Mouse (Mus musculus) spleen, embryonic (tissue): ENCODE data around the gene Gm7029.
"Not testable (repeated sequence)": the region's sequence is repeated elsewhere in the genome, so short reads cannot be mapped to it uniquely, and the experiment has no call there.

ENCODE experiments used
- CTCF ChIA-PET: fragments of 350-600 bp; sonication (Branson Sonifier 250); formaldehyde crosslinking; loops from one replicate; lab custom pipeline; 2022; lab: Charles Lee

The Gm7029 gene

GRCm38 (mm10) chr17:33873537-33873936 is at the start of gene Gm7029:
Gene Gm7029, plus strand, starts transcription at chr17:33873837.
- CTCF ChIA-PET = not testable (repeated sequence)

GRCm38 (mm10) chr17:33824084-33824996 is 49.3 kb upstream of the Gm7029 start, which contains the start of the genes Rps28 and Ndufa7:
Gene Rps28, minus strand, starts transcription at chr17:33824562.
Gene Ndufa7, plus strand, starts transcription at chr17:33824572.
- CTCF ChIA-PET = interaction anchor here (0.7 kb wide), 1 partner anchor 22 kb away, joined by 8 read pairs; no protein-coding TSS in a partner anchor

GRCm38 (mm10) chr17:33824997-33825330 is 48.7 kb upstream of the Gm7029 start:
- CTCF ChIA-PET = interaction anchor here (0.7 kb wide), 1 partner anchor 23 kb away, joined by 8 read pairs; no protein-coding TSS in a partner anchor

- CTCF ChIA-PET = interaction anchor here (0.7 kb wide), 1 partner anchor 23 kb away, joined by 8 read pairs; no protein-coding TSS in a partner anchor
Measured at GRCm38 (mm10) chr17:33825462-33825861, 48.2 kb upstream of the Gm7029 start.

- CTCF ChIA-PET = no interaction called here
Measured at GRCm38 (mm10) chr17:33826850-33827249, 46.8 kb upstream of the Gm7029 start.

GRCm38 (mm10) chr17:33828892-33829291 is 44.7 kb upstream of the Gm7029 start:
- CTCF ChIA-PET = interaction anchor here (0.6 kb wide), 1 partner anchor 37 kb away, joined by 3 read pairs; no protein-coding TSS in a partner anchor

- CTCF ChIA-PET = no interaction called here
Measured at GRCm38 (mm10) chr17:33829561-33829960, 44.1 kb upstream of the Gm7029 start.

GRCm38 (mm10) chr17:33842966-33843795 is 30.5 kb upstream of the Gm7029 start, which contains the start of gene Cd320:
Gene Cd320, plus strand, starts transcription at chr17:33843091.
- CTCF ChIA-PET = no interaction called here

GRCm38 (mm10) chr17:33844196-33844595 is 29.4 kb upstream of the Gm7029 start:
- CTCF ChIA-PET = no interaction called here

- CTCF ChIA-PET = no interaction called here
Measured at GRCm38 (mm10) chr17:33848139-33848538, 25.5 kb upstream of the Gm7029 start.

- CTCF ChIA-PET = interaction anchor here (0.6 kb wide), 1 partner anchor 15 kb away, joined by 6 read pairs; no protein-coding TSS in a partner anchor
Measured at GRCm38 (mm10) chr17:33851331-33851730, 22.3 kb upstream of the Gm7029 start.

- CTCF ChIA-PET = no interaction called here
Measured at GRCm38 (mm10) chr17:33857816-33858215, 15.8 kb upstream of the Gm7029 start.

GRCm38 (mm10) chr17:33865330-33866030 is 8.2 kb upstream of the Gm7029 start:
- CTCF ChIA-PET = interaction anchor here (0.5 to 0.6 kb wide), 3 partner anchors 211 to 1578 kb away, joined by 3 to 5 read pairs (median 4); no protein-coding TSS in a partner anchor

GRCm38 (mm10) chr17:33874411-33874810 is 774 bp downstream of the Gm7029 start:
- CTCF ChIA-PET = no interaction called here

- CTCF ChIA-PET = not testable (repeated sequence)
Measured at GRCm38 (mm10) chr17:33875797-33876196, 2.2 kb downstream of the Gm7029 start.

- CTCF ChIA-PET = not testable (repeated sequence)
Measured at GRCm38 (mm10) chr17:33884320-33884719, 10.7 kb downstream of the Gm7029 start.

GRCm38 (mm10) chr17:33887802-33888201 is 14.2 kb downstream of the Gm7029 start:
- CTCF ChIA-PET = not testable (repeated sequence)

GRCm38 (mm10) chr17:33888230-33888629 is 14.6 kb downstream of the Gm7029 start:
- CTCF ChIA-PET = not testable (repeated sequence)

GRCm38 (mm10) chr17:33889941-33890532 is 16.4 kb downstream of the Gm7029 start:
- CTCF ChIA-PET = not testable (repeated sequence)

GRCm38 (mm10) chr17:33890533-33891059 is 17.0 kb downstream of the Gm7029 start, which contains the start of gene Kifc1:
Gene Kifc1, minus strand, starts transcription at chr17:33890661.
- CTCF ChIA-PET = no interaction called here
